Mouse (Mus musculus) adrenal gland, postnatal 25 days (tissue): ENCODE results near the gene Tor1b. TPM values are rescaled to one million over a fixed set of nuclear protein-coding genes. Genes with fewer than 3 reads are reported as not detected.

ENCODE experiments used
- DNase-seq: peaks from one replicate; pipeline ENCODE4 v3.0.0; 2021; ENCODE audit warnings: mixed read lengths
- total RNA-seq: library from RNA; stranded (reverse); gene quantifications from 2 replicates; pipeline ENCODE4 v1.2.3, GENCODE M21; 2021

The Tor1b gene
- total RNA-seq, 1 experiment from 2014 or later = 59.8 TPM

- DNase-seq = peak; percentile 30
These were observed 37.5 kb downstream of the Tor1b start for GRCm38 (mm10) chr2:30990221-30990620.

DNA sequence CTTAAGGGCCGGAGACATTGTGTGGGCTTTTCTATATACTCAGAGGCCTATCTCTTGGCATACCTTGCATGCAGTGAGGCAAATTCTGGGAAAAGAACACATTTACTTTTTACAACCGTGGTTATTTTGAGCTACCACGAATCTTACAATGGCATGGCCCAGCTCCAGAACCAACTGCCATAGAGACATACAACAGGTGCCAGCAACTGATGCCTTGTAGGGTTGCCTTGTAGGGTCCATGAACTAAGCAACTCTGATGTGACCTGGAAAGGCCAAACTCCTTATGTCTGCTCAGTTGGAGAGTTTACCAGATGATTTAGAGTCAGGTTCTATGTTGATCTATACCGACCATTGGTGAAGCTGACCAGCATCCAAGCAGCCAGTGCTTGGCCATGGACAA, 42.1 kb downstream of the Tor1b start:
- no peak for DNase-seq

GRCm38 (mm10) chr2:30995432-30995996, 42.8 kb downstream of the Tor1b start:
- DNase-seq = peak; percentile 47

DNA sequence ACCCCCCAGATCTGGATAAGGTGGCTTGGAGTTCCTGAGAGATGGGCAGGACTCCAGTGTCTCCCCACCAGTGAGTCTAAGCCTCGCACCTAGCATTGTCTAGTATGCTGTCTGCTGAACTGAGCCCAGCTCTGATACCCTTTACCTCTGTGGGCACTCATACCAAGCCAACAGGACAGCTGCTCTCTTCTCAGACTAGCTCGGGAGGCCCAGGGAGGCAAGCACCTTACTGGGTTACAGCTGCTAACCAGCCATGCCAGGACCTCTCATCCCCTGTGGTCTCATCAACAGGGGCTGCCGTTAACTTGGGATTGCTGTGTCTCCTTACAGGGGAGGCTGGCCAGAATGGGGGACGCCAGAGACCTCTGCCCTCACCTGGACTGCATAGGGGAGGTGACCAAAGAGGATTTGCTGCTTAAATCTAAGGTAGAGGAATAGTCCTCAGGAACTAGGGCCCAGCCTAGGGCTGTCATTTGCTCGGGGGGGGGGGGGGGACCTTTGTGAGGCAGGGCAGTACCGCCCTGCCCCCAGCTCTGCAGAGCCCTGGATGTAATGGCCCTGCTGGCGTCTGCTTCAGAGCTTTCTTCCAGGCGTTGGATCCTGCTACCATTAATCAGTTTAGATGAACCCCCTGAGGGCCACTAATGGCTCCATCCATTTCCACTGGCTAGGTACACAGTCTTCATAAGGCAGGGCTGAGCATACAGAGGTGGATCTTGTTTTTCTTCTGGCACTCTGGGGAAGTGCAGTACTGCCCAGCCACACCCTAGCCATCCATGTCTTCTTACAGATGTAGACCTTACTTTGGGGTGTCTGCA, 45.9 kb downstream of the Tor1b start:
- no peak for DNase-seq

DNA sequence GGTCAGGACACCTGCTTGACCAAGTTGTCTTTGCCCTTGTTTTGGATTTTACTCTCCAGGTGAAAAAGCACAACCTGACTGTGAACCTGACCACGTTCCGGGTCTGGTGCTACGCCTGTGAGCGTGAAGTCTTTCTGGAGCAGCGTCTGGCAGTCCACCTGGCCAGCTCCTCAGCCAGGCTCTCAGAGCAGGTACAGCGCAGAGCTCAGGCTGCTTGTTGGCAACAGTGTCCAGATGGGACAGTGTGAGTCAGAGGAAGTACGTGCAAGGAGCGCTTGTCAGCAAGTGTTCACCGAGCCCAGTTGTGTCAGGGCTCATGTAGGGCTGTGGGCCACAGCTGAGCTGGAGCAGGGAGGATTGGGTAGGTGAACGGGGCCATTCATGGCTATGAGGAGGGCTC, 50.1 kb downstream of the Tor1b start:
- no peak for DNase-seq

DNA sequence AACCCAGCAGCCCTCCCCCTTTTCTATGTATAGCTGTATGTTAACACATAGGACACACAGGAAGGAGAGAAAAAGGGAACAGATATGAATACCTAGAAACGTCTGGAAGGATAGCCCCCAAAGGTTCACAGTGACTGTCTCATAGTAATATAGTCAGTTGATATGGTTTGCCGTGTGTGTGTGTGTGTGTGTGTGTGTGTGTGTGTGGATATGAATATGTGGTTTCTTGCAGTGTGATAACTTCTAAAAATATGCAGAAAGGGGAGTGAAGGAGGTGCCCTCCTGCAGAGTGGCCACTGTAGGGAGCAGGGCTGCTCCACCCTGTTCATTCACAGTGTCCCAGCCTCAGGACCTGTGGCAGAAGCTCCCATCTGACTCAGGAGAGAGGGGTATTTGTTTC, 52.7 kb downstream of the Tor1b start:
- DNase-seq = no peak

DNA sequence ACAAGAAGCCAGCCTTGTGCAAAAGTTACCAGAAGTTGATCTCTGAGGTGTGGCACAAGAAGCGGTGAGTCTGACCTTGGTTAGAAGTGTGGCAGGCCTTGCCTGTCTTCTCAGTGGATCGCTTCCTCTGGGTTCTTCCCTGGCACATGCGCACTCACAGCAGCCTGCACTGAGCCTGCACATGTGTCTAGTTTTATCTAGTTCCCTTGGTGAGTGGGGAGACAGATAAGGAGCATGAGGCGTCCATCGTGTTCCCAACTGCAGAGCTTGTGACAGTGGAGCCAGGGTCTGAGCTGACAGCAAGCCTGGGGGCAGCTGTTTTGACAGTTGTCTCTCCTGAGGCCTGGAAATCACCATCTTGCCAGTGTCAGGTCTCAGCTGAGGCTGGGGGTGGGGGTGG, 53.7 kb downstream of the Tor1b start:
- DNase-seq = no peak

- DNase-seq = no peak
These were observed 54.4 kb downstream of the Tor1b start for GRCm38 (mm10) chr2:31007208-31007607.

Other genes with a start within 250 kb of the Tor1b start
- gene 1700001O22Rik, start 149.3 kb upstream of the Tor1b start, total RNA-seq = 5.0 and 5.9 TPM in 2 replicates
- gene Ntmt1, start 145.1 kb upstream of the Tor1b start, total RNA-seq = 46.1 and 57.5 TPM in 2 replicates
- gene Asb6, start 122.6 kb upstream of the Tor1b start, total RNA-seq = 29.2 and 31.5 TPM in 2 replicates
- 0.76 TPM in 1 of 2 replicates, not detected in the other for gene Prrx2, start 118.0 kb upstream of the Tor1b start, total RNA-seq
- 15.8 and 16.7 TPM in 2 replicates for gene Ptges, start 23.1 kb upstream of the Tor1b start, total RNA-seq
- 42.7 and 53.0 TPM in 2 replicates for gene Tor1a, start 15.0 kb downstream of the Tor1b start, total RNA-seq
- 46.9 TPM in 2 replicates for gene BC005624, start 29.2 kb downstream of the Tor1b start, total RNA-seq
- 22.9 and 31.3 TPM in 2 replicates for gene Usp20, start 29.3 kb downstream of the Tor1b start, total RNA-seq
- 50.9 and 66.0 TPM in 2 replicates for gene Fnbp1, start 189.0 kb downstream of the Tor1b start, total RNA-seq
- 54.1 and 63.6 TPM in 2 replicates for gene Gpr107, start 199.4 kb downstream of the Tor1b start, total RNA-seq